Mouse (Mus musculus) forebrain, embryonic 12.5 days (tissue): ENCODE measurements around the gene Spr. TPM values are rescaled to one million over a fixed set of nuclear protein-coding genes. Genes with fewer than 3 reads are reported as not detected.
"Not testable (repeated sequence)": the region's sequence is repeated elsewhere in the genome, so short reads cannot be mapped to it uniquely, and the experiment has no call there.

Experiments used
- ATAC-seq: fragments of 200-750 bp; cut with Nextera tagmentation; 2 replicates; pipeline ENCODE4 v1.8.0; 2017; ENCODE audit warnings: moderate TSS enrichment; ENCODE audit not compliant: low FRiP score
- H3K27ac ChIP-seq: fragments of 300-500 bp; sonication (generic); 2 replicates; pipeline ENCODE4 v1.5.1; 2016; ENCODE audit warnings: mild to moderate bottlenecking
- H3K27me3 ChIP-seq: fragments of 300-500 bp; sonication (generic); 2 replicates; pipeline ENCODE4 v1.6.1; 2016; ENCODE audit warnings: mild to moderate bottlenecking
- H3K36me3 ChIP-seq: fragments of 300-500 bp; sonication (generic); replicated peaks from 2 replicates; pipeline ENCODE4 v1.6.1; 2016; ENCODE audit warnings: mild to moderate bottlenecking
- H3K4me1 ChIP-seq: fragments of 300-500 bp; sonication (generic); 2 replicates; pipeline ENCODE4 v1.6.1; 2016
- H3K4me2 ChIP-seq: fragments of 300-500 bp; sonication (generic); 2 replicates; pipeline ENCODE4 v1.6.1; 2016; ENCODE audit warnings: mild to moderate bottlenecking, moderate library complexity
- H3K4me3 ChIP-seq: fragments of 300-500 bp; sonication (generic); replicated peaks from 2 replicates; pipeline ENCODE4 v1.5.1; 2016; ENCODE audit warnings: mild to moderate bottlenecking
- H3K9ac ChIP-seq: fragments of 300-500 bp; sonication (generic); 2 replicates; pipeline ENCODE4 v1.6.1; 2016; ENCODE audit warnings: mild to moderate bottlenecking
- H3K9me3 ChIP-seq: fragments of 300-500 bp; sonication (generic); 2 replicates; pipeline ENCODE4 v1.6.1; 2016
- WGBS: fragments of 180-500 bp; shearing (Covaris S2); methylation state at CpG from one replicate; pipeline ENCODE4 v1.1.7; 2016; 5-methylcytosine and 5-hydroxymethylcytosine counted together
- polyA plus RNA-seq: library from polyadenylated mRNA; unstranded; fragments of >200 nt; fragmentation: Nextera tagmentation; extraction: Ambion mirVana; gene quantifications from 2 replicates; pipeline ENCODE4 v1.2.1, GENCODE M21; 2016

Spr gene
- polyA plus RNA-seq, 1 experiment from 2014 or later = 31.7 TPM

GRCm38 (mm10) chr6:85154861-85155528, 17.4 kb upstream of the Spr start:
- ATAC-seq = peak; percentile 70
- no peaks in the 10 kb centered on the region for H3K36me3 ChIP-seq
- WGBS = under 1% methylated on average over 34 of the region's 34 CpGs
- H3K9me3 ChIP-seq = no peaks in the 10 kb centered on the region
- 0 out of 2 replicates have a peak, but pooled peaks cover 4% of the 10 kb centered on the region for H3K27me3 ChIP-seq
- H3K4me2 ChIP-seq = peak overlapping the region; percentile 75
- H3K4me1 ChIP-seq = peaks cover 19% of the 10 kb centered on the region
- peak overlapping the region; percentile 44 for H3K4me3 ChIP-seq
- peak overlapping the region; percentile 36; the same call in 1 of the 2 replicates for H3K27ac ChIP-seq
- peak overlapping the region; percentile 61 for H3K9ac ChIP-seq

DNA sequence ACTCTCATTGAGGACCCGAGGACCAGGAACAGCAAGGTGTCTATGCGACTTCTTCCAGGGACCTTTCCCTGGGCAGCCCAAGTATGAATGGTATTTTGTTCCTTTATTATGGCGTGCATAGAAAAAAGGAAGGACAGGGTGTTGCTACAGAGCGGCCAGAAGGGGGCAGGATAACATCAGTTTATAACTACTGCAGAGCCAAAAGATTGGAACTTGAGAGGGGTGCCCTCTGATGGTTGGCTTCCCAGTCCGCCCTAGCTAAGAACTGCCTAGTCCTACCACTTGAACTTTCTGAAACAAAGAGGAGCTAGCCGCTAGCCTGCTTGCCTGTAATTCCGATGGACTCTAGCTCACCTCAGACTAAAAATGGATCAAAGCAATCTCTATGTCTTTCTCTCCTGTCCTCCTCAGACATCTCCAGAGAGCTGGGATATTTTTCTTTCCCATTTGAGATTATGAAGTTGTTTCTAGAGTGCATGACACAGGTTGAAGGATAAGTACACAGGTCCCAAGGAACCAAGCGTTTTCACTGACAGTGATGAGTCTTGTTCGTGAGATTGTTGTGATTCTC, 16.5 kb upstream of the Spr start:
- 7% methylated on average over 9 of the region's 9 CpGs for WGBS
- H3K4me1 ChIP-seq = peaks cover 13% of the 10 kb centered on the region
- H3K36me3 ChIP-seq = no peaks in the 10 kb centered on the region
- no peak overlapping the region for H3K4me2 ChIP-seq
- H3K4me3 ChIP-seq = no peak overlapping the region
- peak; percentile 64; the same call in 1 of the 2 replicates for ATAC-seq
- no peaks in the 10 kb centered on the region for H3K9me3 ChIP-seq
- H3K9ac ChIP-seq = no peak overlapping the region
- H3K27me3 ChIP-seq = 0 out of 2 replicates have a peak, but pooled peaks cover 4% of the 10 kb centered on the region
- no peak overlapping the region for H3K27ac ChIP-seq

DNA sequence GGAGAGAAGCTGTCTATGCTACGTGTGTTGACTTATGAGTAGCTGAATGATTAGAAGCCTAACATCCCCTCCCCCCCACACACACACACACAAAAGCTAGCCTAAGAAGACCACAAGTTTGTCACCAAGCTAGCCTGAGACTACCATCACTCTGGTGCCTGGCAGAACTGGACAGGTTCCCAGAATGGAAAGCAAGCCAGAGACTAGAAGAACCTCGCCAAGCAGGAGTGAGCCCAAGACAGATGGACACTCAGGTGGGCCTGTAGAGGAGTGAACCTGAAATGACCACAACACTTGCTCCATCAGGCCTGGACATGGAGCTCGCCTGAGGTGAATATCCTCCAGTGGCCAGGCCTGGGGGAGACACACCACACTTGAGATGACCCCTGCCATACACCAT, 12.8 kb upstream of the Spr start:
- WGBS = 78% methylated on average over 3 of the region's 3 CpGs
- Histone ChIP-seq H3K27me3 (peaks cover 4% of the 10 kb centered on the region; the same call in 1 of the 2 replicates), H3K27ac (no peak overlapping the region), H3K4me3 (no peak overlapping the region), H3K4me2 (no peak overlapping the region), H3K4me1 (peaks cover 8% of the 10 kb centered on the region), H3K9ac (no peak overlapping the region), H3K9me3 (no peaks in the 10 kb centered on the region), H3K36me3 (no peaks in the 10 kb centered on the region)
- ATAC-seq = no peak

DNA sequence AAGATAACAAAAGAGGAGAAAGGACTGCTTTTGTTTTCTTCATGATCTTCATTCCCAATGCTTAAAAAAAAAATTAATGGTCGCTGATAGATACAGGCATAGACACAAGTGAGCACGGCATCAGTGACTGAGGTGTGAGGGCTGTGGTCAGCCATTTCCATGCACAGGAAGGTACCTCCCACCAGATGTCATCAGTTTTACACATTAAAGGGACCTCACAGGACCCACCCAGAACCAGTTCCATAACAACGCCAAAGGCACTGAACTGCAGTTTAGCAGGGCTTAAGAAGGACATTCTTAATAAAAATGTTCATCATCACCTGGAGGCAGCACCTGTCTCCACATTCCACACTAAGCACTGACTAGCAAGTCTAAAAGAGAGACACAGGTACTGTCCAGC, 10.1 kb upstream of the Spr start:
- Histone ChIP-seq H3K4me1 (no peaks in the 10 kb centered on the region), H3K4me3 (no peak overlapping the region), H3K9me3 (no peaks in the 10 kb centered on the region), H3K4me2 (no peak overlapping the region), H3K27ac (no peak overlapping the region), H3K9ac (no peak overlapping the region), H3K27me3 (peaks cover 7% of the 10 kb centered on the region), H3K36me3 (no peaks in the 10 kb centered on the region)
- 72% methylated on average over 3 of the region's 3 CpGs for WGBS
- no peak for ATAC-seq

DNA sequence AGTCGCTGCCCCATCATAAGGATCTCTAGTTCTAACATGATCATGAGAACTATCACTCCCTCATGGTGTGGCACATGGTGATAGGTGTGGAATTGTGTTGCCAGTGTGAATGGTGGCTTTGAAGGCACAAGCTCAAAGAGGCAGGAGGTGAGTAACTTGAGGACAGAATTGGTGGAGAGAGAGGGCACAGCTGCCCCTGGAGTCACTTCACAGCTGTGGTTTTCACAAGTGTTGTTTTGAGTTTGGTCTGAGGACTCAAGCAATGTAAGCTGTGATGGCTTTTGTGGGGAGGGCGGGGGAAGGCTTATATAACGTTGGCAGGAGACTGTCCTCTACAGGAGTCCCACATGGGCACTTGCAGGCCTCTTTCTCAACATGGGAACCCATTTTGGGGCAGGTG, 6.9 kb upstream of the Spr start:
- WGBS = 57% methylated on average over 3 of the region's 3 CpGs
- Histone ChIP-seq H3K9ac (no peak overlapping the region), H3K4me2 (no peak overlapping the region), H3K27ac (no peak overlapping the region), H3K9me3 (no peaks in the 10 kb centered on the region), H3K27me3 (peaks cover 4% of the 10 kb centered on the region), H3K4me1 (no peaks in the 10 kb centered on the region), H3K36me3 (no peaks in the 10 kb centered on the region), H3K4me3 (no peak overlapping the region)
- ATAC-seq = no peak

DNA sequence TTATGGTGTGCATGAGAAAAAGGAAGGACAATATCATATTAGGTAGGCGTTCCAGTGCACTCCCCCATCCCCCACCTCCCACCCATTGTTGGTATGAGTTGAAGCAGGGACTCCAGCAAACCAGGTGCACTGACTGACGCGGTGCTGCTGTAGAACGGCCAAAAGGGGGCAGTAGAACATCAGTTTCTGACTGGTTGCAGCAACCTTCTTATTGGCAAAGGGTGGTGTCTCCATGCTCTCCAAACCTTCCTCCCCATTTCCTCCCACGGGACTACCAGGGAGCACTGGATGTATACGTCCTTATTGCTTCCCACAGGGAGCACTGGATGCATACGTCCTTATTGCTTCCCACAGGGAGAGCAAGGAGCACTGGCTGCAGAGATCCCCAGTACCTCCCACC, 3.4 kb upstream of the Spr start:
- H3K36me3 ChIP-seq, H3K27ac ChIP-seq, ATAC-seq, H3K4me3 ChIP-seq, H3K9me3 ChIP-seq, H3K27me3 ChIP-seq, H3K9ac ChIP-seq, H3K4me2 ChIP-seq: not testable (repeated sequence)
- 13% methylated on average over 7 of the region's 7 CpGs for WGBS
- H3K4me1 ChIP-seq = peaks cover 12% of the 10 kb centered on the region

DNA sequence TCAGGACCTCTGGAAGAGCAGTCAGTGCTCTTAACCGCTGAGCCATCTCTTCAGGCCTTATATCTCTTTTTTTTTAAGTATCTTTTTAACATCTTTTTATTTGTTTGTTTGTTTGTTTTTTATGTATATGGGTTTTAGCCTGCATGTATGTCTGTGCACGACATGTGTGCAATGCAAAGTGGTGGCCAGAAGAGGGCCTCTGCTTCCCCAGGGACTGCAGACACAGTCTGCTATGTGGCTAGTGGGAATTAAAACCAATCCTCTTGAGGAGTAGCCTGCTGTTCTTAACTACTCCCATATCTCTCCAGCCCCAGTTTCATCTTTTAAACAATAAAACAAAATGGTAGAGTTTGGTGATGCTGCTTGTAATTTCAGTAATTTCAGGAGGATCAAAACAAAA, 2.0 kb upstream of the Spr start:
- WGBS = 88% methylated on average over 2 of the region's 2 CpGs
- H3K27ac ChIP-seq = no peak overlapping the region
- ATAC-seq = no peak
- H3K36me3 ChIP-seq = no peaks in the 10 kb centered on the region
- H3K9me3 ChIP-seq = no peaks in the 10 kb centered on the region
- H3K9ac ChIP-seq = no peak overlapping the region
- peaks cover 12% of the 10 kb centered on the region for H3K4me1 ChIP-seq
- no peak overlapping the region for H3K4me3 ChIP-seq
- peaks cover 4% of the 10 kb centered on the region; the same call in 1 of the 2 replicates for H3K27me3 ChIP-seq
- H3K4me2 ChIP-seq = no peak overlapping the region

DNA sequence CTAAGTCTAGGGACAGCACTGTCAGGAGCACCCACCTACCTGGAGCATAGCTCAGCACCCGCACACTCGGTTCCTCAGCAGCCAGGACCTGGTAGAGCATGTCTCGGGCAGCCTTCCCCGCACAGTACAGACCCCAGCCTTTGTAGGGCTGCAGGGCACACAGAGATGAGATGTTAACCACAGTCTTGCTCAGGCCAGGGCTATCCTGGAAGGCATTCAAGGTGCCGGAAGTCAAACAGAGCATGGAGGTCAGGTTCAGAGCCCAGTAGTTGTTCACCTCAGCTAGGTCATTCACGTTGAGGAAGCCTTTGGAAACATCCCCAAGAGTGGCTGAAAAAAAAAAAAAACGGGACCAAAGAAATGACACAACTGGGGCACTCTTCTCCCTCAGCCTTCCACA, 782 bp downstream of the Spr start:
- 64% methylated on average over 7 of the region's 7 CpGs for WGBS
- H3K27ac ChIP-seq, H3K27me3 ChIP-seq, H3K9me3 ChIP-seq, ATAC-seq: not testable (repeated sequence)
- Histone ChIP-seq H3K4me1 (peaks cover 12% of the 10 kb centered on the region), H3K4me2 (peak overlapping the region; percentile 69), H3K9ac (0 out of 2 replicates have a peak overlapping the region, but pooled peaks have one; percentile 82), H3K4me3 (peak overlapping the region; percentile 75), H3K36me3 (peaks cover 11% of the 10 kb centered on the region)

DNA sequence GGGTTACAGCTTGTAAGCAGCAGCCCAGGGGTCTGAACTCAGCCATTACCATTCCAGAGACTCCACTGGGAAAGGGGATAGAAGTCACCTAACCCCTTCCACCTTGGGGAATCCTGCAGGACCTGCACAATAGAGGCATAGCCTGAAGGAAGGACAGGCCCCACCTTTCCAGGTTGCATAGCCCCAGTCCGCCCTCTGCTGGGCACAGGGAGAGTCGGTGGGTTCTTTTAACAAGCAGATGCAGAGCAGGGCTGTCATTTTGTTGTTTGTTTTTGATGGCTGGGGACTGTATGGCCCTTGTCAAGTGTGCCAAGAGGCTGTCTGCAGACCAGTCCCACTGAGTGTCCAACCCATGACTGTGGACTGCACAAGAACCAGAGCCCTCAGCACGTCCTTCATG, 4.8 kb downstream of the Spr start:
- H3K4me1 ChIP-seq, H3K27me3 ChIP-seq, H3K9ac ChIP-seq, H3K4me2 ChIP-seq, ATAC-seq, H3K27ac ChIP-seq, H3K9me3 ChIP-seq, H3K4me3 ChIP-seq: not testable (repeated sequence)
- WGBS = 29% methylated on average over 3 of the region's 3 CpGs
- H3K36me3 ChIP-seq = peaks cover 11% of the 10 kb centered on the region

DNA sequence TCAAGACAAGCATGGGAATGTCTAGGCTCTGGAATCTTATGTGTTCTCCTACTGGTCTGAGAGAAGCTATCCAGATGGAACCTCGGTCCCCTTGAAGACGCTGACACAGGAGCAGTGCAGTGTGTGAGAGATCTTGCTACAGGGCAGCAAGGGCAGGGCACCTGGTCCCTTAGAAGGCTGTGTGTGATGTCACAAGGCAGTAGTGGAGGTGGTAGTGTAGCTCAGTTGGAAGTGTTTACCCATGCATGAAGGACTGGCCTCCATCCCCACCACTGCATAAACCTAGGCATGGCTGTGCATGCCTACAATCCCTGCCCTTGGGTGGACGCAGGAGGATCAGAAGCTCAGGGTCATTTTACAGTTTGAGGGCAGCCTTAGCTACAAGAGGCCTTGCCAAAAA, 5.3 kb downstream of the Spr start:
- H3K36me3 ChIP-seq = peaks cover 11% of the 10 kb centered on the region
- H3K27me3 ChIP-seq, H3K4me2 ChIP-seq, H3K27ac ChIP-seq, H3K9ac ChIP-seq, H3K4me1 ChIP-seq, H3K9me3 ChIP-seq, ATAC-seq, H3K4me3 ChIP-seq: not testable (repeated sequence)
- WGBS = 95% methylated on average over 3 of the region's 3 CpGs

GRCm38 (mm10) chr6:85131673-85132072, 5.9 kb downstream of the Spr start:
- H3K27ac ChIP-seq = no peak overlapping the region
- H3K4me1 ChIP-seq = peaks cover 2% of the 10 kb centered on the region
- H3K9ac ChIP-seq = no peak overlapping the region
- H3K4me2 ChIP-seq = no peak overlapping the region
- H3K27me3 ChIP-seq = peaks cover 10% of the 10 kb centered on the region
- WGBS = 3% methylated on average over 4 of the region's 4 CpGs
- H3K4me3 ChIP-seq = no peak overlapping the region
- peak; percentile 33; the same call in 1 of the 2 replicates for ATAC-seq
- H3K9me3 ChIP-seq = no peaks in the 10 kb centered on the region
- H3K36me3 ChIP-seq = peaks cover 11% of the 10 kb centered on the region

DNA sequence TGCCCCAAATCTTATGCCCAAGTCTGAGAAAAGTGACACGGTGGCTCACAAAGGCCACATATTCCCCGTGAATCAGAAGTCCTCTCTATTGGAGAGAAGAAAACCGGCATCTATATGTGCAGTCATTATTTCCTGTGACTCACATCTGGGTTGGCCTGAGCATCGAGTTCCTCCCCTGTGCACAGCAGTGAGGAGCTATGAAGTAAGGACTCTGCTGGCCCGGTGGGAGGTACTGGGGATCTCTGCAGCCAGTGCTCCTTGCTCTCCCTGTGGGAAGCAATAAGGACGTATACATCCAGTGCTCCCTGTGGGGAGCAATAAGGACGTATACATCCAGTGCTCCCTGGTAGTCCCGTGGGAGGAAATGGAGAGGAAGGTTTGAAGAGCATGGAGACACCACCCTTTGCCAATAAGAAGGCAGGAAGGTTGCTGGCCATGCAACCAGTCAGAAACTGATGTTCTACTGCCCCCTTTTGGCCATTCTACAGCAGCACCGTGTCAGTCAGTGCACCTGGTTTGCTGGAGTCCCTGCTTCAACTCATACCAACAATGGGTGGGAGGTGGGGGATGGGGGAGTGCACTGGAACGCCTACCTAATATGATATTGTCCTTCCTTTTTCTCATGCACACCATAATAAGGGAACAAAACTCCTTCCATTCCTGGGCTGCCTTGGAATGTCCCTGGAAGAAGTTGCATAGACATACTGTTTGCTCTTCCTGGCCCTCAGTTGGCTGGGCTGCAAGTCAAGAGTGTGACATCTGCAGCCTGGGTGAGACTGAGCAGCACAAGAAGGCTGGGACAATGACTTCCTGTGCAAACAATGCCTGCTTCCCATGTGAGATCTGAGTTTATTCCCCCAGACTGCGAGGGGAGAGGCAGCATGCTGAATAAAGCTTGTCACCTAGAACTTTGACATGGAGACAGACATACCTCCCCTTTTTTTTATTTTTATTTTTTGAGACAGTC, 19.7 kb downstream of the Spr start:
- not testable (repeated sequence) for H3K9ac ChIP-seq, H3K36me3 ChIP-seq, ATAC-seq, H3K4me1 ChIP-seq, H3K9me3 ChIP-seq, H3K4me2 ChIP-seq, H3K27me3 ChIP-seq, H3K27ac ChIP-seq, H3K4me3 ChIP-seq
- WGBS = 41% methylated on average over 10 of the region's 11 CpGs
